Mouse (Mus musculus): ENCODE results near the gene Ell2.

Gene Ell2

GRCm38 (mm10) chr13:75733594-75734161 is 27.1 kb downstream of the Ell2 start:
- DNase-seq (ENCODE audit: low read depth, low spot score): peak; percentile 75

DNA sequence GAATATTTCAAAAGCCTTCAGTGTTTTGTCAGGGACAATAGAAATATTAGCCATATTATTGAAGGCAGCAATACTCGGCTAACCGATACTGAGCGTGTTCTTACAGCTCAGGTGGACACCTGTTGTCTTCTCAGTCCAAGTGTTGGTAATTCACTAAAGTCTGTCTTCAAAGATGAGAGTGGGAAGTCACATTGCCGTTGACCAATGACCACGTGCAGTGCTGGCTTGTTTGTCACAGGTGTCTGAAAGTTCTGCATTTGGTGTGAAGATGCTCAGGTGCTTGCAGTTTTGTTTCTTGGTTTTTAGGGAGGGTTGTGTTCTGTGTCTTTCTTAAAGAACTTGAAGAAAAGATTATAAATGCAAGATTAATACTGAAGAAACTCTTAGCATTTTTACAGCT is 27.7 kb downstream of the Ell2 start:
- DNase-seq (ENCODE audit: low read depth, low spot score): no peak

DNA sequence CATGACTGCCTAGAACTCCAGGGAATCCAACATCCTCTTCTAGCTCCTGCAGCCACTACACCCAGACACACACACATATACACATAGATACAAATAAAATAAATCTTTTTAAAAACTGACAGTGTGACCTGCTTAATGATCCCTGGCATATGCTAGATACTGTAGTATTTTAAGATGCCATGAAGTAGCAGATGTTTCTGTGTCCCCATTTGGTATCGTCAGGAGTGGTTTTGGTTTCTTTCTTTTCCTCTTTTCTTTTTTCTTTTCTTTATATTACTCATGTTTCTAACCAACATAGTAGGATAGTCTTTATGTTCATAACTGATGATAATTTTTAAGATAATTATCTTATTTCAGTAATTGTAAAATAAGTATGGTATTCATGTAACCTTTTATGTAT is 29.0 kb downstream of the Ell2 start:
- DNase-seq (ENCODE audit: low read depth, low spot score): no peak

DNA sequence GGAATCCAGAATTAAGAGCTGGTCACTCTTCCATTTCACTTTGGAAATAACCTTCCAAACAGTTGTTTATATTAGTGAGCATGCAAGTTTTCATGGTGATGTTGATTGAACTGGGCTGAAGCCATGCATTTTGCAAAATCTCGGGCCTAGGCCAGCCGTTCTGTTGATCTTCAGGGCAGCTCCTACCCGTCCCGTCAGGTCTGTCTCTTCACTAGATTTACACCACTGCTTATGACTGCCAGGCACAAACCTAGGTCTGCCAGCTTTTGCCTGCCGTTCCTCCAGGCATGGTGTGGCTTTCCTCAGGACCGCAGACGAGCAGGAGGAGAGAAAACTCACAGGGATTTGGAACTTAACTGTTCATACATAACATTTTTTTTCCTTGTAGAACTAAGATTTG is 31.4 kb downstream of the Ell2 start:
- DNase-seq (ENCODE audit: low read depth, low spot score): no peak

DNA sequence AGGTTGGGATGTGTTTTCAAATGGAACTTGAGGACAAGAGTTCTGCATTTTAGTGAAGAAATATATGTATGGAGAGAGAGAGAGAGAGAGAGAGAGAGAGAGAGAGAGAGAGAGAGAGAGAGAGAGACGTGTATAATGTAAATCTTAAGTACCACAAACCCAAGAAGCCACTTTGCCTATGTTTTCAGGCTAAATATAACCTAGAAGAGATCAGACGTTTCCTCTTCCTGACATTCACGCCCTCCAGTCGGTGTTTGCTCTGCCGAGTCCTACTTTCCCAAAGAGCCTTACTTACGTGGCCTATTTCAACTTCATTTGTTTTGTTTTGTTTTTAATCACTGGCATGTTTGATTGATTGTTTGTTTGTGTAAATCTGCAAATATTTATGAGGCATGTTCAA is 32.0 kb downstream of the Ell2 start:
- no peak for DNase-seq (ENCODE audit: low read depth, low spot score)

GRCm38 (mm10) chr13:75738957-75739356 is 32.4 kb downstream of the Ell2 start:
- DNase-seq (ENCODE audit: low read depth, low spot score): no peak

DNA sequence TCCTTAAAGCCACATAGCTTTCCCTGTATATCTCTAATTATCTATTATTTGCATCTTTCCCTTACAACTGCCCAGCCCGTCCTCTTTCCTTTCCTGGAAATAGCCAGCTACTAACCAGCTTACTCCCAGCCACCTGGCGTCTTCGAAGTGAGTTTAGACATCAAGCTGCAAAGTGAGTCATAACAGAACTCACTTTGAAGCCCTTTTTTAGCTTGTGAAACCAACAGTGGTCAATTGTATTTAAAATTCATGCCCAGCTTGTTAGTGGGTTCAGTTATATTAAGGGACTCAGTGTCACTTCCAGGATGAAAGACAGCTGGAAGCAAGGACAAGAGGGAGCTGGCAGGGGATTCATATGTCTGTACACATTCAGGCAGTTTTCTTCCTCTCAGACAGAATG is 33.5 kb downstream of the Ell2 start:
- no peak for DNase-seq (ENCODE audit: low read depth, low spot score)

- no peak for DNase-seq (ENCODE audit: low read depth, low spot score)
Observed at GRCm38 (mm10) chr13:75741119-75741518, 34.6 kb downstream of the Ell2 start.

DNA sequence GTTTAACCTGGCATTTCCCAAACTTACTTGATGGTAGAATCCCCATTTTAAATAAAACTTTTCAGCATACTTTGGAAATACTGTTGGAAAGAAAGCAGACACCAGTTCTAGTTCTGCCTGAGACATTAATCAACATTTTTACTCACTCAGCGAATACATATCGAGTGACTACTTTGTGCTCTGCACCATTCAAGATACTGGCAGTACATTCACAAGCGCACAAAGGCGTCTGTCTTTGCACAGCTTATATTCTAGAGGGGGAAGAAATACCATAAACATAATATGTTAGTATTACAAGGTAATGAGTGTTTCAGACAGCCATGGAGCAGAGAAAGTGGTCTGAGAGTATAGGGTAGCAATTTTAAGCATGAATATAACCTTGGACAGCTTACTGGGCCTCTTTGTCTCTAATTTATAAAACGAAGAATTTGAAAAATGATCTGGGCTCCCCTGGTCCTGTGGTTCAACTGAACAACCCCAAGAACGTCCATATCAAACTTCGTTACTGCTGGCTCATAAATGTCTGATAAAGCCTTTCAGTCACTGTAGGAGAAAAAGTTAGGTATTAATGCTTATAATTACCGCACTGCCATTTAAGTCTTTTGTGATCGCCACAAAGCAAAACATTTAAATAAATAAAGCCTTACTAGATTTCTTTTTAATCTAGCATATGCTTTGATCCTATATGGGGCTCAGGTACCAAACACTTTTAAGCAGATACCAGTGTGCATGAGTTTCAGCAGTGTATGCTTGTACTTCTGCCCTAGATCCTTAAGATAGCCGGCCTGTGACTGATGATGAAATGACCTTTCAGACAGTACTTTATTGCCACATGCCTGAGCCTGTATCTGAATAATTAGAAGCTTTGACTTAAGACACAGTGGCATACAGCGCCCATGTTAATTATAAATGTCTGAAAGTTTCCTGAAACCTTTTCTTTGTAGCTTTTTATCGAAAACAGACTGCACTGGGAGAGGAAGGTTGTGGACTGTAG is 35.5 kb downstream of the Ell2 start:
- no peak for DNase-seq (ENCODE audit: low read depth, low spot score)

- DNase-seq (ENCODE audit: low read depth, low spot score): no peak
Observed at GRCm38 (mm10) chr13:75742970-75743369, 36.4 kb downstream of the Ell2 start.

DNA sequence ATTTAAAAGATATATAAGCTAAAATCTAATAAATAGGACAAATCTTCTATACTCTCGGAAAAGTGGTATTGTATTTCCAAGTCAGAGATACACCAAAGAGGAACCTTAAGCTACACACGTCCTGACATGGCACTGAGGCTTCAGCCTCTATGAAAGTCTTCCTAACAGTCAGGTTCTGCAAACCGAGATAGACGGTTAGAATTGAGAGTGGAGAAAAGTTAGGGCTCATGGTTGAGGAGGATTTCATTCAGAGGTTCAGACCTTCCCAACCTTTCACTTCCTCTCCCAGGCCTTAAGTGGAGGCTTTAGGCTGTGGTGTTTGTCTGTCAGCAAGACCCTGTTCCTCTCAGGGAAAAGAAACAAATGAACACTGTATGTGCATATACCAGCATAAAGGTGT is 37.5 kb downstream of the Ell2 start:
- DNase-seq (ENCODE audit: low read depth, low spot score): no peak

GRCm38 (mm10) chr13:75745328-75745727 is 38.8 kb downstream of the Ell2 start:
- no peak for DNase-seq (ENCODE audit: low read depth, low spot score)

GRCm38 (mm10) chr13:75747265-75747664 is 40.7 kb downstream of the Ell2 start:
- DNase-seq (ENCODE audit: low read depth, low spot score): no peak

GRCm38 (mm10) chr13:75748685-75749084 is 42.1 kb downstream of the Ell2 start:
- no peak for DNase-seq (ENCODE audit: low read depth, low spot score)

- no peak for DNase-seq (ENCODE audit: low read depth, low spot score)
Observed at GRCm38 (mm10) chr13:75750785-75751184, 44.2 kb downstream of the Ell2 start.

DNA sequence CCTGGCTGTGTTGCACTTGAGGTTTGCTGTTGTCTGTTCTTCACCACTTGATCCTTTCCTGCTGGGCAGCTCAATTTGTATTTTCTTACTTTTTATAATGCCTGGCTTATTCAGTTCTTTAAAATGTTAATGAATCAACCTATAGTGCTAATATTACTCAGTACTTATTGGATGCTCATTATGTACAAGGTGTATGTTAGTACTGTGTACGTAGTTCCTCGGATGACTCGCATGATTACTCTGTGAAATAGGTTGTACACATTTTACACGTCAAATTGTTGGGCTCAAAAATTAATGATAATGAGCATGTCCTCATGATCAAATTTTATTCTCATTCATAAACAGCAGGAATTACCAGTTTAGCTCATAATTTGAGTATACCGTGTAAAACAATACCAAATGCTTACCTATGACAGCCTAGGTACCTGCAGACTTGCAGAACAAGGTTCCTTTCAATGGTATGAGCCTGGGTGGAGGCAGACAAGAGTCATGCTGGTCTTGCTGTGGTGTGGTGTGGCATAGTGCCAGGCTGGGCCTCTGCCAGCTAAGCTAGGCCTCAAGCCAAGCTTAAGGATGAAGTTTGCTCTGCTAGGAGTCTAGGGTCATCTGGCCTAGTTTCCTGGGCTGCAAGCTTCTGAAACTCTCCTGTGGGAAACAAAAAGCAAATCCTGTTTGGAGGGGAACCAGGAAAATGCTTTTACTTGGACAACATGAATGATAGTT is 45.8 kb downstream of the Ell2 start:
- no peak for DNase-seq (ENCODE audit: low read depth, low spot score)

DNA sequence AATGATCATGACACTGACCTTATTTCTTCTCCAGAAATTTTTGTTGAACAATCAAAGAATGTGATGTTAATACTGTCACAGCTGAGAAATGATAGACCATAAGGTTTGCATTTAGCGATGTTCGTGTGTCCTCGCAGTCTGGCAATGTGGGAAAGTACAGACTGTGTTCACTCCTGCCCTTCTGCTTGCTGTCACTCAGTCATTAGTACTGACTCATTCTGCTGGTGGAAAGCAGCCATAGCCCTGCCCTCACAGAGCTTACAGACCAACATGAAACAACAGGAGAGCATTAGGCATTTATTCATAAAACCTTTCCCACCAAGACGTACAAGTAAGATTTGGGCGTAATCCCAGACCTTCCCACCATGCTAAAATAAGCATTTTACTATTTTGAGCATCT is 47.8 kb downstream of the Ell2 start:
- DNase-seq (ENCODE audit: low read depth, low spot score): no peak

- DNase-seq (ENCODE audit: low read depth, low spot score): no peak
Observed at GRCm38 (mm10) chr13:75760859-75761548, 54.4 kb downstream of the Ell2 start.

DNA sequence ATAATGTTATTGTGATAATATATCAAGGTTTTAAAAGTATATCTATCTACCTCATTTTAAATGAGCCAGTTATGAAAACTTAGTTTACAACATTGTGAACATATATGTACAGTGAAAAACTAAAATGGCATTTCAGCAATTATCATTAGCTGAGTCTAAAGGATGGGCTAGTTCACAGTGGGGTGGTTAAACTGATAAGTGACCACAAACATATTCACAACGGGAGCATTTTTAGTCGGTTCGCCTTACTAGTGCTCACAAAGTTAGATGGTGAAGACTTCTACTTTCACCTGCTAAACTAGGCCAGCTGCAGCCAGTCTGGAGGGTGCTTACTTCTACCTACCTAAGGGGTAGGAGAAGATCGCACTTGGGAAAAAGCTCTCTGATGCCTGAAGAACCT is 56.2 kb downstream of the Ell2 start:
- no peak for DNase-seq (ENCODE audit: low read depth, low spot score)

DNA sequence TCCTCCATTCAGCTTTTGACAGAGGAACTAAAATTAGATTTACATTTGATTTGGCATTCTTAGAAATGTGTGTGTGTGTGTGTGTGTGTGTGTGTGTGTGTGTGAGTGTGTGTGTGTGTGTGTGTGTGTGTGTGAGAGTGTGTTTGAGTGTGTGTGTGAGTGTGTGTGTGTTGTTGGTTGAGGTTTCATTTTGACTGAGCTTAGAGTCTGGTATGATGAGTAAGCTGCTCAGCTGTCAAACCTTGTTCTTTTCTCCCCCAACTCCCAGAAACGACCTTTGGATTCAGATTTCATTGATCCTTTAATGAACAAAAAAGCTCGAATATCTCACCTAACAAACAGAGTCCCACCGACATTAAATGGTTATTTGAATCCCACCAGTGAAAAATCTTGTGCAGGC is 56.7 kb downstream of the Ell2 start:
- no peak for DNase-seq (ENCODE audit: low read depth, low spot score)

- DNase-seq (ENCODE audit: low read depth, low spot score): no peak
Observed at GRCm38 (mm10) chr13:75765742-75766141, 59.2 kb downstream of the Ell2 start.

- DNase-seq (ENCODE audit: low read depth, low spot score): no peak
Observed at GRCm38 (mm10) chr13:75766238-75766637, 59.7 kb downstream of the Ell2 start.

Data from c-Kit-negative CD71-positive TER-119-positive erythroid progenitor cells, embryonic 14.5 days (primary cell).